Mouse (Mus musculus) midbrain, postnatal 0 days (tissue): ENCODE measurements at regions not wholly inside any gene's neighbourhood (a gene's known extent, or its start where the extent isn't known, plus 50 kb on each side); places are given as distances from the start of the nearest gene placed in this dataset.

Experiments used
- ATAC-seq: fragments of 200-750 bp; cut with Nextera tagmentation; 2 replicates; pipeline ENCODE4 v1.8.0; 2017; ENCODE audit warnings: moderate number of reproducible peaks, mild to moderate bottlenecking, moderate TSS enrichment, moderate library complexity; ENCODE audit not compliant: low FRiP score
- DNase-seq: peaks from one replicate; pipeline ENCODE4 v3.0.0-alpha.2; 2015; ENCODE audit warnings: low spot score
- H3K27ac ChIP-seq: fragments of 300-500 bp; sonication (generic); 2 replicates; pipeline ENCODE4 v1.5.1; 2014; ENCODE audit warnings: low read depth, mild to moderate bottlenecking, low read length, mixed read lengths
- H3K27me3 ChIP-seq: fragments of 300-500 bp; sonication (generic); 2 replicates; pipeline ENCODE4 v1.6.1; 2014; ENCODE audit warnings: low read length, control low read depth, mixed read lengths; ENCODE audit not compliant: insufficient read depth
- H3K36me3 ChIP-seq: fragments of 300-500 bp; sonication (generic); 2 replicates; pipeline ENCODE4 v1.6.1; 2014; ENCODE audit warnings: low read length, control low read depth, mixed read lengths; ENCODE audit not compliant: insufficient read depth
- H3K4me1 ChIP-seq: fragments of 300-500 bp; sonication (generic); 2 replicates; pipeline ENCODE4 v1.6.1; 2014; ENCODE audit warnings: mild to moderate bottlenecking, control low read depth, antibody characterized with exemption, low read length, mixed read lengths; ENCODE audit not compliant: insufficient read depth
- H3K4me2 ChIP-seq: fragments of 300-500 bp; sonication (generic); 2 replicates; pipeline ENCODE4 v1.6.1; 2014; ENCODE audit warnings: low read depth, mild to moderate bottlenecking, low read length, mixed read lengths; ENCODE audit not compliant: poor library complexity, severe bottlenecking
- H3K4me3 ChIP-seq: fragments of 300-500 bp; sonication (generic); 2 replicates; pipeline ENCODE4 v1.5.1; 2014; ENCODE audit warnings: low read depth, mild to moderate bottlenecking, low read length, moderate library complexity
- H3K9ac ChIP-seq: fragments of 300-500 bp; sonication (generic); replicated peaks from 2 replicates; pipeline ENCODE4 v1.6.1; 2014; ENCODE audit warnings: mild to moderate bottlenecking, low read length, moderate library complexity, mixed read lengths; ENCODE audit not compliant: poor library complexity, severe bottlenecking
- H3K9me3 ChIP-seq: fragments of 300-500 bp; sonication (generic); 2 replicates; pipeline ENCODE4 v1.6.1; 2016; ENCODE audit warnings: low read length, control low read depth
- CTCF ChIP-seq: IDR thresholded peaks from 2 replicates; pipeline ENCODE4 v1.5.1; 2016; ENCODE audit warnings: antibody characterized with exemption, mild to moderate bottlenecking
- WGBS: fragments of 180-500 bp; shearing (Covaris S2); extraction: QIAGEN DNeasy Blood & Tissue Kit; methylation state at CpG from one replicate; pipeline ENCODE4 v1.1.7; 2014; 5-methylcytosine and 5-hydroxymethylcytosine counted together

- no peaks in the 10 kb centered on the region for H3K27me3 ChIP-seq
- DNase-seq = no peak
- no peak overlapping the region for H3K27ac ChIP-seq
- ATAC-seq = no peak
- H3K4me2 ChIP-seq = no peak overlapping the region
- no peak for TF ChIP-seq CTCF
- no peaks in the 10 kb centered on the region for H3K4me1 ChIP-seq
- no peaks in the 10 kb centered on the region for H3K36me3 ChIP-seq
- H3K9ac ChIP-seq = no peak overlapping the region
- 93% methylated on average over 1 of the region's 1 CpGs for WGBS
- H3K4me3 ChIP-seq = no peak overlapping the region
- no peaks in the 10 kb centered on the region for H3K9me3 ChIP-seq
Measured at GRCm38 (mm10) chr9:85414391-85414790, 87.2 kb upstream of the Tent5a start.

- H3K4me3 ChIP-seq = no peak overlapping the region
- TF ChIP-seq CTCF = no peak
- WGBS = 70% methylated on average over 1 of the region's 1 CpGs
- no peaks in the 10 kb centered on the region for H3K9me3 ChIP-seq
- H3K36me3 ChIP-seq = no peaks in the 10 kb centered on the region
- H3K9ac ChIP-seq = no peak overlapping the region
- H3K4me1 ChIP-seq = no peaks in the 10 kb centered on the region
- DNase-seq = no peak
- no peak overlapping the region for H3K4me2 ChIP-seq
- ATAC-seq = no peak
- H3K27ac ChIP-seq = no peak overlapping the region
- H3K27me3 ChIP-seq = no peaks in the 10 kb centered on the region
Measured at GRCm38 (mm10) chr9:85413813-85414212, 86.7 kb upstream of the Tent5a start.

- Histone ChIP-seq H3K4me2 (no peak overlapping the region), H3K9ac (no peak overlapping the region), H3K36me3 (no peaks in the 10 kb centered on the region), H3K4me1 (no peaks in the 10 kb centered on the region), H3K27ac (no peak overlapping the region), H3K27me3 (no peaks in the 10 kb centered on the region), H3K9me3 (no peaks in the 10 kb centered on the region), H3K4me3 (no peak overlapping the region)
- WGBS = 58% methylated on average over 11 of the region's 11 CpGs
- DNase-seq (peak; percentile 74), ATAC-seq (no peak)
- TF ChIP-seq CTCF = no peak
Measured at GRCm38 (mm10) chr9:85410643-85411296, 83.6 kb upstream of the Tent5a start.

GRCm38 (mm10) chr9:85409974-85410506 is 82.9 kb upstream of the Tent5a start:
- Histone ChIP-seq H3K36me3 (no peaks in the 10 kb centered on the region), H3K4me2 (no peak overlapping the region), H3K4me1 (no peaks in the 10 kb centered on the region), H3K9ac (no peak overlapping the region), H3K4me3 (no peak overlapping the region), H3K27me3 (no peaks in the 10 kb centered on the region), H3K9me3 (no peaks in the 10 kb centered on the region), H3K27ac (no peak overlapping the region)
- DNase-seq (no peak), ATAC-seq (no peak)
- no peak for TF ChIP-seq CTCF
- 86% methylated on average over 4 of the region's 4 CpGs for WGBS

GRCm38 (mm10) chr9:85408461-85408860 is 81.3 kb upstream of the Tent5a start:
- H3K27me3 ChIP-seq = no peaks in the 10 kb centered on the region
- ATAC-seq (no peak), DNase-seq (no peak)
- no peak overlapping the region for H3K27ac ChIP-seq
- H3K4me3 ChIP-seq = no peak overlapping the region
- no peak overlapping the region for H3K4me2 ChIP-seq
- WGBS = 84% methylated on average over 5 of the region's 5 CpGs
- no peak overlapping the region for H3K9ac ChIP-seq
- no peaks in the 10 kb centered on the region for H3K4me1 ChIP-seq
- TF ChIP-seq CTCF = no peak
- H3K36me3 ChIP-seq = no peaks in the 10 kb centered on the region
- no peaks in the 10 kb centered on the region for H3K9me3 ChIP-seq

GRCm38 (mm10) chr9:85407592-85407991 is 80.4 kb upstream of the Tent5a start:
- DNase-seq (no peak), ATAC-seq (no peak)
- H3K27ac ChIP-seq = no peak overlapping the region
- H3K9me3 ChIP-seq = no peaks in the 10 kb centered on the region
- H3K4me3 ChIP-seq = no peak overlapping the region
- WGBS = 85% methylated on average over 1 of the region's 1 CpGs
- no peak for TF ChIP-seq CTCF
- no peaks in the 10 kb centered on the region for H3K27me3 ChIP-seq
- no peak overlapping the region for H3K9ac ChIP-seq
- no peak overlapping the region for H3K4me2 ChIP-seq
- H3K36me3 ChIP-seq = no peaks in the 10 kb centered on the region
- H3K4me1 ChIP-seq = no peaks in the 10 kb centered on the region
